Mouse (Mus musculus) forebrain, embryonic 11.5 days (tissue): ENCODE results near the gene Olfr1154. TPM values are rescaled to one million over a fixed set of nuclear protein-coding genes. Genes with fewer than 3 reads are reported as not detected.

Experiments
- ATAC-seq: fragments of 200-750 bp; cut with Nextera tagmentation; replicated peaks from 2 replicates; pipeline ENCODE4 v1.8.0; 2017; ENCODE audit warnings: moderate TSS enrichment; ENCODE audit not compliant: low FRiP score
- DNase-seq: peaks from one replicate; pipeline ENCODE4 v3.0.0-alpha.2; 2017; ENCODE audit warnings: low spot score
- H3K27ac ChIP-seq: fragments of 300-500 bp; sonication (generic); 2 replicates; pipeline ENCODE4 v1.5.1; 2014; ENCODE audit warnings: low read depth, low read length
- H3K27me3 ChIP-seq: fragments of 300-500 bp; sonication (generic); 2 replicates; pipeline ENCODE4 v1.6.1; 2014; ENCODE audit warnings: mild to moderate bottlenecking, low read length, mixed read lengths; ENCODE audit not compliant: control insufficient read depth, insufficient read depth
- H3K36me3 ChIP-seq: fragments of 300-500 bp; sonication (generic); 2 replicates; pipeline ENCODE4 v1.6.1; 2014; ENCODE audit warnings: mild to moderate bottlenecking, low read length, moderate library complexity, mixed read lengths; ENCODE audit not compliant: control insufficient read depth, insufficient read depth
- H3K4me1 ChIP-seq: fragments of 300-500 bp; sonication (generic); replicated peaks from 2 replicates; pipeline ENCODE4 v1.6.1; 2014; ENCODE audit warnings: low read length, mixed read lengths; ENCODE audit not compliant: control insufficient read depth, insufficient read depth
- H3K4me2 ChIP-seq: fragments of 300-500 bp; sonication (generic); 2 replicates; pipeline ENCODE4 v1.6.1; 2014; ENCODE audit warnings: low read depth, mild to moderate bottlenecking, low read length, moderate library complexity, mixed read lengths; ENCODE audit not compliant: severe bottlenecking
- H3K4me3 ChIP-seq: fragments of 300-500 bp; sonication (generic); 2 replicates; pipeline ENCODE4 v1.5.1; 2014; ENCODE audit warnings: low read depth, low read length
- H3K9ac ChIP-seq: fragments of 300-500 bp; sonication (generic); 2 replicates; pipeline ENCODE4 v1.6.1; 2014; ENCODE audit warnings: low read length
- H3K9me3 ChIP-seq: fragments of 300-500 bp; sonication (generic); 2 replicates; pipeline ENCODE4 v1.6.1; 2016; ENCODE audit warnings: low read length, mixed read lengths; ENCODE audit not compliant: control insufficient read depth
- WGBS: fragments of 180-500 bp; shearing (Covaris S2); extraction: QIAGEN DNeasy Blood & Tissue Kit; methylation state at CpG from one replicate; pipeline ENCODE4 v1.1.7; 2014; 5-methylcytosine and 5-hydroxymethylcytosine counted together
- polyA plus RNA-seq: library from polyadenylated mRNA; unstranded; fragments of >200 nt; fragmentation: Nextera tagmentation; extraction: Ambion mirVana; gene quantifications from 2 replicates; pipeline ENCODE4 v1.2.1, GENCODE M21; 2014

Gene Olfr1154
- not detected in 2 replicates for polyA plus RNA-seq

- Histone ChIP-seq H3K27ac (no peak within 1 kb of the TSS), H3K27me3 (no peaks in the 10 kb centered on the region), H3K9ac (no peak within 1 kb of the TSS), H3K4me1 (no peaks in the 10 kb centered on the region), H3K4me3 (no peak within 1 kb of the TSS), H3K4me2 (no peak within 1 kb of the TSS), H3K36me3 (no peaks in the 10 kb centered on the region), H3K9me3 (no peaks in the 10 kb centered on the region)
- WGBS: 91% methylated on average over 1 of the region's 1 CpGs
- no peak for ATAC-seq
- no peak for DNase-seq
These were observed at the start of gene Olfr1154 for GRCm38 (mm10) chr2:87905066-87905465. Gene Olfr1154, minus strand, starts transcription at chr2:87905166.

DNA sequence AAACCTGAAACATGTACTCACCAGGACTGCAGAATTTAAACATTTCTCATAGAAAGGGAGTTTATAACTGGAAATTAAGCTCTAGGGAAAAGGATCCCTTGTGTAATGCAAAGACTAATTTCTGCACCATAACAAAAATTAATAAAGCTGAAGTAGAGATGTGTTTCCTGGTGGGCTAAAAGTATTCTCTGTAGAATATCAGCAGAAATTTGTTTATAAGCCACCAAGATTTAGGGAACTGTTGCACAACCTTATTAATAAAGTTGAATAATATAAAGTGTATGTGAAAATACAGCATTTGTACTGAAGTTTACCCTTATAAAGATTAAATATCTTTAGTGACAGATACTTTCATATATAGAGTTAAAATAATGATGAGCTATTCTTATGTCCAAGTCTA lies 48.0 kb upstream of the Olfr1154 start, which contains the start of gene Olfr1156:
Olfr1156 (minus strand) TSS at position 101 of the 400 bp plus-strand sequence.
- ATAC-seq (no peak), DNase-seq (no peak)

DNA sequence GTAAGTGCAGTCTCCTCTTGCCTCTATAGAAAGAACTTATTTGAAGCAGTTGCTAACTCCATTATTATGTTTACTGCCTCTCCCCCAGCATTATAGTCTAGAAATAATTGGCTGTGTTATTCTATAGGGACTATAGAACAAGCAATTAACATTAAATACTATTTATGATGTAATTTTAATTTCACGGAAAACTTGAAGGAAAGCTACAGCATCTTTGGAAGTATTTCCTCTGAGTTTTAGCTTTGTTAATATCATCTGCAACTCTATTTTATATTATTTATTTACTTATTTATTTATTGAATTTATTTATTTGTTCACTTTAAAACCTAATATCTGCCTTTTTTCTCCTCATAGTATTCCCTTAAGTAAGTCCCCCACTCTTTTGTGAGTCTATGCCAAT lies 40.1 kb upstream of the Olfr1154 start, which contains the start of gene Olfr1155:
Olfr1155 (minus strand) TSS at position 101 of the 400 bp plus-strand sequence.
- no peak within 1 kb of the TSS for H3K9ac ChIP-seq
- H3K36me3 ChIP-seq: no peaks in the 10 kb centered on the region
- no peaks in the 10 kb centered on the region for H3K27me3 ChIP-seq
- no peak within 1 kb of the TSS for H3K27ac ChIP-seq
- no peak within 1 kb of the TSS for H3K4me3 ChIP-seq
- H3K9me3 ChIP-seq: no peaks in the 10 kb centered on the region
- no peak within 1 kb of the TSS for H3K4me2 ChIP-seq
- no peak for ATAC-seq
- no peak for DNase-seq
- 93% methylated on average over 1 of the region's 1 CpGs for WGBS
- no peaks in the 10 kb centered on the region for H3K4me1 ChIP-seq

More for the DNA sequence above, 48.0 kb upstream of the Olfr1154 start, which contains the start of gene Olfr1156:
- no peaks in the 10 kb centered on the region for H3K36me3 ChIP-seq
- no peak within 1 kb of the TSS for H3K4me2 ChIP-seq
- H3K4me3 ChIP-seq: no peak within 1 kb of the TSS
- no peaks in the 10 kb centered on the region for H3K27me3 ChIP-seq
- H3K27ac ChIP-seq: no peak within 1 kb of the TSS
- no peaks in the 10 kb centered on the region for H3K9me3 ChIP-seq
- no peaks in the 10 kb centered on the region for H3K4me1 ChIP-seq
- no peak within 1 kb of the TSS for H3K9ac ChIP-seq

DNA sequence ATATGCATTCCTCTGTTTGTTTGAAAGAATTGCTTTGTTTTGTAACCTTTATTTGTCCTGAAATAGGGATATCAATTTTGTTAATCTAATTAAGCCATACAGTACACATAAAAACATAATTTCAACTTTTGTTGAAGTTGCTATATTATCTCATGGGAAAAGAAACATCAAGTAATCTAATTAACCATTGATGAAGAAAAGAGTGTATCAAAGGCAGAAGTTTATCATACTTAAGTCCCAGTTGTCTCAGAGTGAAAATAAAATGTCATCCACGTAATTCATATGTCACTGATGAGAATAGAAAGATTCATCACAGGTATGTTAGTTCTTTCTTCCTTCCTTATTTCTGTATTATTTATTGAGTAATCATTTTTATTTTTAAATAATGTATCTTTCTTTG lies 10.3 kb downstream of the Olfr1154 start, which contains the start of gene Olfr1153:
Olfr1153 (plus strand) TSS at position 301 of the 400 bp plus-strand sequence.
- ATAC-seq (no peak), DNase-seq (no peak)
- WGBS: 67% methylated on average over 1 of the region's 1 CpGs
- Histone ChIP-seq H3K9me3 (no peaks in the 10 kb centered on the region), H3K9ac (no peak within 1 kb of the TSS), H3K27me3 (no peaks in the 10 kb centered on the region), H3K4me1 (no peaks in the 10 kb centered on the region), H3K4me2 (no peak within 1 kb of the TSS), H3K36me3 (no peaks in the 10 kb centered on the region), H3K4me3 (no peak within 1 kb of the TSS), H3K27ac (no peak within 1 kb of the TSS)

- Histone ChIP-seq H3K9me3 (no peaks in the 10 kb centered on the region), H3K36me3 (no peaks in the 10 kb centered on the region), H3K4me1 (no peaks in the 10 kb centered on the region), H3K4me3 (no peak within 1 kb of the TSS), H3K4me2 (no peak within 1 kb of the TSS), H3K27ac (no peak within 1 kb of the TSS), H3K27me3 (no peaks in the 10 kb centered on the region), H3K9ac (no peak within 1 kb of the TSS)
- DNase-seq (no peak), ATAC-seq (no peak)
These were observed 38.8 kb downstream of the Olfr1154 start, which contains the start of gene Olfr1152 for GRCm38 (mm10) chr2:87866192-87866591. Gene Olfr1152, plus strand, starts transcription at chr2:87866492.

GRCm38 (mm10) chr2:87855562-87855961 lies 49.4 kb downstream of the Olfr1154 start, which contains the start of gene Olfr1151:
Gene Olfr1151, plus strand, starts transcription at chr2:87855862.
- Histone ChIP-seq H3K4me3 (no peak within 1 kb of the TSS), H3K27me3 (no peaks in the 10 kb centered on the region), H3K36me3 (no peaks in the 10 kb centered on the region), H3K27ac (no peak within 1 kb of the TSS), H3K9ac (no peak within 1 kb of the TSS), H3K9me3 (no peaks in the 10 kb centered on the region), H3K4me1 (no peaks in the 10 kb centered on the region), H3K4me2 (no peak within 1 kb of the TSS)
- 91% methylated on average over 1 of the region's 1 CpGs for WGBS
- DNase-seq (no peak), ATAC-seq (no peak)

Other genes starting within 250 kb of the Olfr1154 start
- gene Olfr1134, start 246.7 kb downstream of the Olfr1154 start, polyA plus RNA-seq: not detected in 2 replicates
- gene Olfr1135, start 231.5 kb downstream of the Olfr1154 start, polyA plus RNA-seq: not detected in 2 replicates
- not detected in 2 replicates for gene Olfr1136, start 211.2 kb downstream of the Olfr1154 start, polyA plus RNA-seq
- not detected in 2 replicates for gene Olfr1137, start 192.0 kb downstream of the Olfr1154 start, polyA plus RNA-seq
- not detected in 2 replicates for gene Olfr1138, start 165.2 kb downstream of the Olfr1154 start, polyA plus RNA-seq
- gene Olfr1140, start 161.4 kb downstream of the Olfr1154 start, polyA plus RNA-seq: not detected in 2 replicates
- not detected in 2 replicates for gene Olfr1141, start 151.2 kb downstream of the Olfr1154 start, polyA plus RNA-seq
- gene Olfr152, start 125.7 kb downstream of the Olfr1154 start, polyA plus RNA-seq: not detected in 2 replicates
- not detected in 2 replicates for gene Olfr1143, start 104.6 kb downstream of the Olfr1154 start, polyA plus RNA-seq
- gene Olfr1145, start 95.3 kb downstream of the Olfr1154 start, polyA plus RNA-seq: not detected in 2 replicates
- not detected in 2 replicates for gene Olfr1148, start 74.6 kb downstream of the Olfr1154 start, polyA plus RNA-seq
- gene Olfr1150-ps1, start 61.2 kb downstream of the Olfr1154 start, polyA plus RNA-seq: not detected in 2 replicates
- not detected in 2 replicates for gene Olfr1151, start 49.3 kb downstream of the Olfr1154 start, polyA plus RNA-seq
- 0.03 TPM in 1 of 2 replicates, not detected in the other for gene Olfr1152, start 38.7 kb downstream of the Olfr1154 start, polyA plus RNA-seq
- not detected in 2 replicates for gene Olfr1153, start 10.2 kb downstream of the Olfr1154 start, polyA plus RNA-seq
- gene Olfr1155, start 40.0 kb upstream of the Olfr1154 start, polyA plus RNA-seq: not detected in 2 replicates
- not detected in 2 replicates for gene Olfr1156, start 47.9 kb upstream of the Olfr1154 start, polyA plus RNA-seq
- not detected in 2 replicates for gene Olfr1157, start 63.1 kb upstream of the Olfr1154 start, polyA plus RNA-seq
- gene Olfr74, start 69.5 kb upstream of the Olfr1154 start, polyA plus RNA-seq: not detected in 2 replicates
- not detected in 2 replicates for gene Olfr1158, start 84.9 kb upstream of the Olfr1154 start, polyA plus RNA-seq
- not detected in 2 replicates for gene Olfr1160, start 103.1 kb upstream of the Olfr1154 start, polyA plus RNA-seq
- not detected in 2 replicates for gene Olfr1161, start 117.6 kb upstream of the Olfr1154 start, polyA plus RNA-seq
- not detected in 2 replicates for gene Olfr73, start 132.5 kb upstream of the Olfr1154 start, polyA plus RNA-seq
- gene Olfr1162, start 146.0 kb upstream of the Olfr1154 start, polyA plus RNA-seq: not detected in 2 replicates
- gene Olfr1163, start 166.7 kb upstream of the Olfr1154 start, polyA plus RNA-seq: not detected in 2 replicates
- not detected in 2 replicates for gene Olfr1164, start 188.8 kb upstream of the Olfr1154 start, polyA plus RNA-seq
- not detected in 2 replicates for gene Olfr1166, start 223.1 kb upstream of the Olfr1154 start, polyA plus RNA-seq